Mouse (Mus musculus) testis, adult 2 months (tissue): ENCODE measurements around the gene 4930579F01Rik.

Experiments used
- CTCF ChIP-seq: fragments of 200-500 bp; IDR thresholded peaks from 2 replicates; pipeline ENCODE4 v1.5.1; 2012; ENCODE audit warnings: low read depth, mild to moderate bottlenecking, inconsistent platforms, low read length, moderate library complexity; ENCODE audit not compliant: control insufficient read depth, insufficient read depth, insufficient replicate concordance
- POLR2A ChIP-seq: fragments of 200-500 bp; IDR thresholded peaks from 2 replicates; pipeline ENCODE4 v1.6.1; 2012; ENCODE audit warnings: low read depth, mild to moderate bottlenecking, inconsistent platforms, low read length, moderate library complexity; ENCODE audit not compliant: control insufficient read depth

- no peak for TF ChIP-seq CTCF
- TF ChIP-seq POLR2A, result no peak
These were observed 49.3 kb upstream of the 4930579F01Rik start for GRCm38 (mm10) chr3:138242933-138243332.
